Mouse (Mus musculus) stomach, postnatal 0 days (tissue): ENCODE data around the gene Gabrg3.

Source experiments
- CTCF ChIP-seq: IDR thresholded peaks from 2 replicates; pipeline ENCODE4 v1.5.1; 2016; ENCODE audit warnings: antibody characterized with exemption, low read depth, mild to moderate bottlenecking, moderate library complexity
- EP300 ChIP-seq: optimal IDR thresholded peaks from 2 replicates; pipeline ENCODE3; 2016; ENCODE audit warnings: antibody characterized with exemption

- no peak for TF ChIP-seq CTCF
- TF ChIP-seq EP300: no peak
Measured at GRCm38 (mm10) chr7:57341910-57342309, 45.1 kb downstream of the Gabrg3 start.
